Mouse (Mus musculus) monocyte, adult 5-6 weeks (primary cell): ENCODE results near the gene Serpinc1. TPM values are rescaled to one million over a fixed set of nuclear protein-coding genes. Genes with fewer than 3 reads are reported as not detected.
"Not testable (repeated sequence)": the region's sequence is repeated elsewhere in the genome, so short reads cannot be mapped to it uniquely, and the experiment has no call there.

Experiments
- ATAC-seq: fragments of 153-309, 156-312 bp; replicated peaks from 2 replicates; pipeline ENCODE4 v1.8.0; 2017; ENCODE audit warnings: mild to moderate bottlenecking; ENCODE audit not compliant: low TSS enrichment, insufficient number of reproducible peaks, severe bottlenecking, poor library complexity, low FRiP score
- total RNA-seq: library from RNA; stranded (forward); fragments of 200-1000, 200-491, 200-594 nt; gene quantifications from 3 replicates; pipeline ENCODE4 v1.2.3, GENCODE M21; 2017

Serpinc1 gene
- 0.64 to 7.9 TPM (median 0.68 TPM) in 3 replicates for total RNA-seq

- no peak for ATAC-seq
Measured at GRCm38 (mm10) chr1:160978071-160978735, at the start of gene Serpinc1. Gene Serpinc1, plus strand, starts transcription at chr1:160978585.

- ATAC-seq: no peak
Measured at GRCm38 (mm10) chr1:160931320-160931719, 47.1 kb upstream of the Serpinc1 start.

- no peak for ATAC-seq
Measured at GRCm38 (mm10) chr1:160933896-160934482, 44.4 kb upstream of the Serpinc1 start.

- ATAC-seq: no peak
Measured at GRCm38 (mm10) chr1:160935551-160935950, 42.8 kb upstream of the Serpinc1 start.

GRCm38 (mm10) chr1:160963199-160963598, 15.2 kb upstream of the Serpinc1 start:
- no peak for ATAC-seq

- no peak for ATAC-seq
Measured at GRCm38 (mm10) chr1:160967268-160967667, 11.1 kb upstream of the Serpinc1 start.

GRCm38 (mm10) chr1:160968643-160969042, 9.7 kb upstream of the Serpinc1 start:
- no peak for ATAC-seq

DNA sequence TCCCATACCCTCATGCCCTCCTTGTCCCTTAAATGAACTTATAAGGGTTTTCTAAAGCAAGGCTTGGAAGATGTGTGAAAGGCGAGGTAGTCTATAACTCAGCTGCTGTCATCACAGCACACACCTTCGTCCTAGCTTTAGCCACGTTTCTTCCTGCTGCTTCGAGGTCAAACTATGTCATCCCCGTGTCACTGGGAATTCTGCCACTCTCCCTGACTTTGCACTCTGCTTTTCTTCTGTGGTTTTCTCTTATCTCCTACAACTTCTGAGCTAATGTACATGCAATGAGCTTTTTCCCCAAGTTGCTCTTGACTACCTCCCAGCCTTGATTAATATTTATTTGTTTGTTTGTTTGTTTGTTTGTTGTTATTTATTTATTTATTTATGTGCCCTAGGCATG, 1.6 kb downstream of the Serpinc1 start:
- no peak for ATAC-seq

DNA sequence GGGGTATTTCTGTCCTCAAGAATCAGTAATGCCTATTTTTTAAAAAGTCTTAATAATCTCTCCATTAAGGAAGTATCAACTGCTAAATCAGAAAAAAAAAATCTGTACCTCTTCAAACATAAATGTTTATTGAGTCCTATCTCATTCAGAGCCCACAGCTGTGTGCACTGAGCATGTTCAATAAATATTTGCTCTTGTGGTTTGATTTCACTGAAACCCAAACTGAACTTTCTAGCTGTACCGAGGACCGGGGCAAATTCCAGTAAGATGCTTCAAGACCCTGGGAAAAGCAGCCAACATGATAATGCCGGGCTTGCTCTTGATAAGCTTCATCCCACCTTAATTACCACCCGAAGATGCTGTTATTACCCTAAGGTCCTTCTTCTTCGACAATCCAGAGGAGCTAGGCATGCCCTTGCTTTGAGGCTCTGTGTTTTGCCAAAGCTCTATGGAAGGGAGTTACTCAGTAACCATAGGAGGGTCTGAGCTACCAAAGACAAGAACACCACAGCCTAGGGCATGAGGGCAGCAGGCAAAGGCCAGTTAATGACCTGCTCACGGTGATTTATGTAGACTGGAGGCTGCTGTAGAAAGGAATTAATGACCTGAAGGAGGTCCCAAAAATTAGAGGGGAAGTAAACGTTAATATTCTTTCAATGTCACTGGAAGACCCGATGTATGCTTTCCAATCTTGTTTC, 2.3 kb downstream of the Serpinc1 start:
- ATAC-seq: no peak

GRCm38 (mm10) chr1:160981337-160981736, 3.0 kb downstream of the Serpinc1 start:
- no peak for ATAC-seq

DNA sequence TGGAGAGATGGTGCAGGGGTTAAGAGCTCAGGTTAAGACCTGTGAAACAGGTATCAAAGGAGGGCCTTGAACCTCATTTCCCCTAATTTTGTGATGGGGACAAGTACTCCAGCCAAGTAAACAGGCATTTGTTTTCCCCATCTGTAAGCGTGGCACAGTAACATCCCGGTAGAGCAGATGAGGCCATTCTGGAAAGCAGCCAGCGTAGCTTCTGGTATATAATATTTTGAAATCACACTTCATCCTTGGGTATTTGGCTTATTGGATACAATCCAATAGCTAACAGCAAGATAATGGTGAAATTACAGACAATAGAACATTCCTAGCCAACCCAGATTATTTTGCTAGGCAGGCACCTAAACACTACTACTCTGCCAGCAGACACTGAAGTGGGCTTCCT, 4.5 kb downstream of the Serpinc1 start:
- no peak for ATAC-seq

GRCm38 (mm10) chr1:160984731-160985130, 6.3 kb downstream of the Serpinc1 start:
- not testable (repeated sequence) for ATAC-seq

- ATAC-seq: no peak
Measured at GRCm38 (mm10) chr1:160985477-160985876, 7.1 kb downstream of the Serpinc1 start.

DNA sequence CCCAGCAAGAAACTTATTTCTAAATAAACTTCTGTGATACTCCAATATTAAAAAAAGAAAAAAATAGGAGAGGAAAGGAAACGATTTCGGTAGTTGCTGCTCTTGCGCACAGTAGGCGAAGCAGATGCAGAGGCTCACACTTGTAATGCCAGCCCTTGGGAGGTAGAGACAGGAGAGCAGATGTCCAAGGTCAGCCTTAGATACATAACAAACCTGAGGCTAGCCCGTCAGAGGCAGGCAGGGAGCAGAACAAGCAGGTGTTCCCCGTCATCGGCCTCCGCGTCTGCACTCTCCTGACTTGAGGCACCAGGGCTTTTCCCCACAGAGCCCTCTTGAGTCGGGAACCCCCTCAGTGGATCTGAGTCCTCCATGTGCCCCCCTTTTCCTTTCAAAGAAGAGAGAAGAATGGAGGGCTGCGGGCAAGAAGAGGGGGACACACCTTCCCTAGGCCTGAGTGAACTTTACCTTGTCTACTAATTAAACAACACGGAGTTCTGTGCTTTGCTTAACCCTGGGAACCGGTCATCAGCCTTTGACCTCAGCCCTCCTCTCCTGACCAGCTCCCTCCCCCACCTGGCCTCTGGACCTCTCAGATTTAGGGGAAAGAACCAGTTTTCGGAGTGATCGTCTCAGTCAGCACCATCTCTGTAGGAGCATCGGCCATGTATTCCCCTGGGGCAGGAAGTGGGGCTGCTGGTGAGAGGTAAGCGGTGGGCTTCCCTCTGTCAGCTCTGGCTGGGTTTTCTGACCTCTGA, 8.7 kb downstream of the Serpinc1 start:
- ATAC-seq: no peak

- ATAC-seq: no peak
Measured at GRCm38 (mm10) chr1:160989395-160989794, 11.0 kb downstream of the Serpinc1 start.

GRCm38 (mm10) chr1:160993851-160994250, 15.5 kb downstream of the Serpinc1 start:
- ATAC-seq: no peak

GRCm38 (mm10) chr1:161004942-161005341, 26.6 kb downstream of the Serpinc1 start:
- no peak for ATAC-seq

GRCm38 (mm10) chr1:161005526-161005925, 27.1 kb downstream of the Serpinc1 start:
- ATAC-seq: no peak

DNA sequence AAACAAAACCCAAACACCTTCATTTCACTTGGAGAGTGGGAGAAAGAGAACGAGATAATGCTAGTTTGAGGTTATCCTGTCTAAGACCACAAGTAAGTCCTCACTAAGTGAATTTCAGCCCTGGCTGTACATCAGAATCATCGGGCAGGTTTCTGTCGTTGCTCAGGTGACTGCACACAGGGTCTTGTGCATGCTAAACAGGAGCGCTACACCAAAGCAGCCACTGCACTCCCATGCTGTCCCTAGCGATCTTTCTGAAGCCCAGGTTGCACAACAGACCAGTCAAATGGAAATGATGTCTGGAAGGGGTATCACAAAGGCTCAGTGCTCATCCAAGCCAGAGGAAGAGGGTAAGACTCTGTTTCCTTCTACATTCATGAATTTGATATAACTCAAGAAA, 28.1 kb downstream of the Serpinc1 start:
- no peak for ATAC-seq
